Mouse (Mus musculus) neural tube, embryonic 14.5 days (tissue): Measurements from ENCODE around the gene Bcl9. TPM values are rescaled to one million over a fixed set of nuclear protein-coding genes. Genes with fewer than 3 reads are reported as not detected.

Experiments used
- ATAC-seq: fragments of 200-750 bp; cut with Nextera tagmentation; 2 replicates; pipeline ENCODE4 v1.8.0; 2017; ENCODE audit warnings: low read depth, mild to moderate bottlenecking, moderate TSS enrichment, moderate library complexity
- H3K27ac ChIP-seq: fragments of 300-500 bp; sonication (generic); 2 replicates; pipeline ENCODE4 v1.5.1; 2014; ENCODE audit warnings: low read depth, mild to moderate bottlenecking, control low read depth, low read length, moderate library complexity, mixed read lengths
- H3K27me3 ChIP-seq: fragments of 300-500 bp; sonication (generic); 2 replicates; pipeline ENCODE4 v1.6.1; 2014; ENCODE audit warnings: low read length; ENCODE audit not compliant: control insufficient read depth, insufficient read depth
- H3K36me3 ChIP-seq: fragments of 300-500 bp; sonication (generic); 2 replicates; pipeline ENCODE4 v1.6.1; 2014; ENCODE audit warnings: low read length, mixed read lengths; ENCODE audit not compliant: control insufficient read depth, insufficient read depth
- H3K4me1 ChIP-seq: fragments of 300-500 bp; sonication (generic); 2 replicates; pipeline ENCODE4 v1.6.1; 2014; ENCODE audit warnings: low read length; ENCODE audit not compliant: control insufficient read depth, insufficient read depth
- H3K4me2 ChIP-seq: fragments of 300-500 bp; sonication (generic); 2 replicates; pipeline ENCODE4 v1.6.1; 2014; ENCODE audit warnings: mild to moderate bottlenecking, low read depth, low read length, control low read depth
- H3K4me3 ChIP-seq: fragments of 300-500 bp; sonication (generic); 2 replicates; pipeline ENCODE4 v1.5.1; 2014; ENCODE audit warnings: low read depth, low read length, control low read depth, mixed read lengths
- H3K9ac ChIP-seq: fragments of 300-500 bp; sonication (generic); replicated peaks from 2 replicates; pipeline ENCODE4 v1.6.1; 2014; ENCODE audit warnings: low read depth, mild to moderate bottlenecking, control low read depth, low read length, mixed read lengths
- H3K9me3 ChIP-seq: fragments of 300-500 bp; sonication (generic); 2 replicates; pipeline ENCODE4 v1.6.1; 2016; ENCODE audit warnings: low read length; ENCODE audit not compliant: control insufficient read depth
- WGBS: fragments of 180-500 bp; shearing (Covaris S2); extraction: QIAGEN DNeasy Blood & Tissue Kit; methylation state at CpG from one replicate; pipeline ENCODE4 v1.1.7; 2014; 5-methylcytosine and 5-hydroxymethylcytosine counted together
- polyA plus RNA-seq: library from polyadenylated mRNA; unstranded; fragments of >200 nt; fragmentation: Nextera tagmentation; extraction: Ambion mirVana; gene quantifications from 2 replicates; pipeline ENCODE4 v1.2.1, GENCODE M21; 2014

The Bcl9 gene
- polyA plus RNA-seq: 57.0 and 60.7 TPM in 2 replicates

DNA sequence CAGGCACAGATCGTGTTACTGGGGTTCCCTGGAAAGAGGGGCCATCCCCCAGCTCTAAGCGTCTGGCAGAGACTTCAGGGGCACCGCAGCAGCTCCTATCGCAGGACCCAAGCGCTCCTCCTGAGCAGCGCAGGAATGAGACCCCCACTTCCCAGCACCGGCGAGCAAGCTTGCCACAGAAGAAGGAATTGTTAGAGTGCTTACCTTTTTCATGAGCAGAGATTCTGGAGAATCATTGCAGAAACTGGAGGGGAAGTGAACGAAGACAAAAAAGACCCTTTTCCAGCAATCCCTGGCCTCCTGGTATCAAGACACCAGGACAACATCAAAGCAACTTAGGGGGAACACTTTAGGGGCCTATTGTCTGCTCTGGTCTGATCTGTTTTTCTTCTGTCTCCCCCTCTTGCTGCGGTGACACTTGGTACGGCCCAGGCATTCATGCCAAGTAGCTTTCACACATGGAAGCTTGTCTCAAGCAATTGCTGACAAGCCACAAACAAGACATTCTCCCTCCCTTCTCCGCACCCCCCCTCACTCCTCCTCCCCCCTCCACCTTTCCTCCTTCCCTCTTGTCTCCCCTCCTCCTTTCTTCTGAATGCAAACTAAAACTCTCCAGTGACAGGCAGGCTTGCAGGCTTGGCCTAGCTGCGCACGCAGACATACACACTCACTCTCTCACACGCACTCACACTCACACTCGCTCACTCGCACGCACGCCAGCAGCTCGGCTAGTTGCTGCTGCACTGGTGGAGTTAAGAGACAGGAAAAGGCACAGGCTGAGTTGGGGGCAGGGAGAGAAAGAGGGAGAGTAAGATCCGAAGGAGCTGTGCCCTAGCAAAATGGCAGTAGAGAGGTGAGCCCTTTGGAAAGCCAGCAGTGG, at the start of gene Bcl9:
Gene Bcl9, minus strand, starts transcription at position 365 of the 880 bp plus-strand sequence.
- under 1% methylated on average over 21 of the region's 21 CpGs for WGBS
- H3K4me3 ChIP-seq: peak within 1 kb of the TSS; percentile 50
- H3K36me3 ChIP-seq: no peaks in the 10 kb centered on the region
- no peaks in the 10 kb centered on the region for H3K9me3 ChIP-seq
- H3K27ac ChIP-seq: peak within 1 kb of the TSS; percentile 96
- H3K4me2 ChIP-seq: peak within 1 kb of the TSS; percentile 82
- H3K9ac ChIP-seq: peak within 1 kb of the TSS; percentile 82
- ATAC-seq: peak; percentile 91
- no peaks in the 10 kb centered on the region for H3K27me3 ChIP-seq
- peaks cover 28% of the 10 kb centered on the region for H3K4me1 ChIP-seq

- no peak for ATAC-seq
- no peak overlapping the region for H3K4me2 ChIP-seq
- H3K27ac ChIP-seq: no peak overlapping the region
- H3K36me3 ChIP-seq: no peaks in the 10 kb centered on the region
- H3K27me3 ChIP-seq: no peaks in the 10 kb centered on the region
- H3K4me3 ChIP-seq: no peak overlapping the region
- peaks cover 4% of the 10 kb centered on the region; the same call in 1 of the 2 replicates for H3K4me1 ChIP-seq
- H3K9ac ChIP-seq: no peak overlapping the region
- 73% methylated on average over 5 of the region's 5 CpGs for WGBS
- no peaks in the 10 kb centered on the region for H3K9me3 ChIP-seq
Observed at GRCm38 (mm10) chr3:97339193-97339576, 41.5 kb upstream of the Bcl9 start.

GRCm38 (mm10) chr3:97338522-97339192, 40.9 kb upstream of the Bcl9 start:
- peaks cover 4% of the 10 kb centered on the region; the same call in 1 of the 2 replicates for H3K4me1 ChIP-seq
- no peak overlapping the region for H3K27ac ChIP-seq
- H3K9me3 ChIP-seq: no peaks in the 10 kb centered on the region
- peak; percentile 93 for ATAC-seq
- no peaks in the 10 kb centered on the region for H3K36me3 ChIP-seq
- H3K4me3 ChIP-seq: no peak overlapping the region
- H3K9ac ChIP-seq: no peak overlapping the region
- H3K4me2 ChIP-seq: no peak overlapping the region
- 21% methylated on average over 13 of the region's 13 CpGs for WGBS
- H3K27me3 ChIP-seq: no peaks in the 10 kb centered on the region

DNA sequence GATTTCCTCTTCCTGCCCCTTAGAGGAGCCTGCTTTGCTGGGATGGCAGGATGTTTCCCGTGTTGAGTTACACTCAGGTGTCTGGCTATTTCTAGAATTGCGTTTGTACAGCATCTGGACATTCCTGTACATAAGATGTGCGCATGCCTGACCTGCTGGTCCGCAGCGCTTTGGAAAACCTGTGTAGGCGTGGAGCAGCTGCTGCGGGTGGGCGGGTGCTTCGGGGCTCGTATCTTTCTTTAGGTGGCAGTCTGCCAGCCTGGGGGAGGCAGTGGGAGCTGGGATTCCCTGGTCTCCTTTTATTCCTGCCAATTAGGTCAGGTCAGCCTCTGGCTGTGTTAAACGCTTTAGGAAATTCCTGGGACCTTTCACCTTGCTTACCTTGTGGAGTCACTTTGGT, 39.6 kb upstream of the Bcl9 start:
- ATAC-seq: no peak
- 29% methylated on average over 11 of the region's 11 CpGs for WGBS

DNA sequence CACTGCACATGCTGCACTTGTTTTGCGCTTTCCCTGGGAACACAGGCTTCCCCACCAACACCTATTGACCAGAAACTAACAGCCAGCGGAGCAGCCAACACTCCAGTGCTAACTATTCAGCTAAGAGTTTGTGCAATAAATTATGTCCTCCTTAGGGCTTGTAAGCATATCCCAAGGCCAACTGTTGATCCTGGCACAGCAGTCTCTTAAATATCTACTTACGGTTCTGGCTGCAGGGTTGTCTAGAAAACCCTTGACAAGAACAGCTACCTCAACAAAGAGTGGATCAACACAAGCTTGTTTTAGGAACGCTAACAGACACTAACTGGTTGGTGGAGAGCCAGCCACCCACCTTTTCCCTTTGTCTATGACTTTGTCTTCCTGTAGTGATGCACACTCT, 38.6 kb upstream of the Bcl9 start:
- H3K4me1 ChIP-seq: peaks cover 4% of the 10 kb centered on the region; the same call in 1 of the 2 replicates
- 57% methylated on average over 4 of the region's 4 CpGs for WGBS
- no peak overlapping the region for H3K4me3 ChIP-seq
- no peaks in the 10 kb centered on the region for H3K36me3 ChIP-seq
- no peak overlapping the region for H3K4me2 ChIP-seq
- no peak overlapping the region for H3K9ac ChIP-seq
- ATAC-seq: no peak
- H3K9me3 ChIP-seq: no peaks in the 10 kb centered on the region
- H3K27ac ChIP-seq: no peak overlapping the region
- H3K27me3 ChIP-seq: no peaks in the 10 kb centered on the region

More for the DNA sequence above, 39.6 kb upstream of the Bcl9 start:
- Histone ChIP-seq H3K27ac (no peak overlapping the region), H3K9ac (no peak overlapping the region), H3K4me1 (peaks cover 4% of the 10 kb centered on the region; the same call in 1 of the 2 replicates), H3K9me3 (no peaks in the 10 kb centered on the region), H3K4me2 (no peak overlapping the region), H3K36me3 (no peaks in the 10 kb centered on the region), H3K27me3 (no peaks in the 10 kb centered on the region), H3K4me3 (no peak overlapping the region)

- Histone ChIP-seq H3K27me3 (no peaks in the 10 kb centered on the region), H3K4me3 (no peak overlapping the region), H3K36me3 (no peaks in the 10 kb centered on the region), H3K4me1 (peaks cover 4% of the 10 kb centered on the region; the same call in 1 of the 2 replicates), H3K27ac (no peak overlapping the region), H3K4me2 (0 out of 2 replicates have a peak overlapping the region, but pooled peaks have one; percentile 9), H3K9ac (no peak overlapping the region), H3K9me3 (no peaks in the 10 kb centered on the region)
- 12% methylated on average over 9 of the region's 9 CpGs for WGBS
- peak; percentile 74 for ATAC-seq
Observed at GRCm38 (mm10) chr3:97334618-97335017, 36.9 kb upstream of the Bcl9 start.

DNA sequence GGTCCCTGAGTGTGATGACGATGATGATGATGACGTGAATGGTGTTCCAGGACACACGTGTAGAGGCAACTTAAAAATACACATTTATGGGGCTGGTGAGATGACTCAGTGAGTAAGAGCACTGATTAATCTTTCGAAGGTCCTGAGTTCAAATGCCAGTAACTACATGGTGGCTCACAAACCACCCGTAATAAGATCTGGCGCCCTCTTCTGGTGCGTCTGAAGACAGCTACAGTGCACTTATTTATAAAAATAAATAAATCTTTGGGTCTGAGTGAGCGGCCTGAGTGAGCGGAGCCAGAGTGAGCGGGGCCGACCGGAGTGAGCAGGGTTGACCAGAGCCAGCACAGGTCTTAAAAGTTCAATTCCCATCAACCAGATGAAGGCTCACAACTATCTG, 34.5 kb upstream of the Bcl9 start:
- Histone ChIP-seq H3K27me3 (no peaks in the 10 kb centered on the region), H3K9me3 (no peaks in the 10 kb centered on the region), H3K4me2 (no peak overlapping the region), H3K4me1 (peaks cover 4% of the 10 kb centered on the region; the same call in 1 of the 2 replicates), H3K9ac (no peak overlapping the region), H3K4me3 (no peak overlapping the region), H3K36me3 (no peaks in the 10 kb centered on the region), H3K27ac (no peak overlapping the region)
- WGBS: 87% methylated on average over 12 of the region's 12 CpGs
- ATAC-seq: no peak

GRCm38 (mm10) chr3:97327809-97328208, 30.1 kb upstream of the Bcl9 start:
- H3K36me3 ChIP-seq: no peaks in the 10 kb centered on the region
- H3K9ac ChIP-seq: no peak overlapping the region
- H3K27ac ChIP-seq: no peak overlapping the region
- H3K4me2 ChIP-seq: no peak overlapping the region
- no peaks in the 10 kb centered on the region for H3K9me3 ChIP-seq
- H3K4me1 ChIP-seq: peaks cover 5% of the 10 kb centered on the region; the same call in 1 of the 2 replicates
- H3K4me3 ChIP-seq: no peak overlapping the region
- WGBS: 92% methylated on average over 2 of the region's 2 CpGs
- no peak for ATAC-seq
- no peaks in the 10 kb centered on the region for H3K27me3 ChIP-seq

- H3K9me3 ChIP-seq: no peaks in the 10 kb centered on the region
- WGBS: 97% methylated on average over 1 of the region's 1 CpGs
- no peak overlapping the region for H3K4me2 ChIP-seq
- H3K9ac ChIP-seq: no peak overlapping the region
- no peak overlapping the region for H3K4me3 ChIP-seq
- ATAC-seq: no peak
- peaks cover 5% of the 10 kb centered on the region; the same call in 1 of the 2 replicates for H3K4me1 ChIP-seq
- H3K36me3 ChIP-seq: no peaks in the 10 kb centered on the region
- no peak overlapping the region for H3K27ac ChIP-seq
- no peaks in the 10 kb centered on the region for H3K27me3 ChIP-seq
Observed at GRCm38 (mm10) chr3:97327356-97327755, 29.6 kb upstream of the Bcl9 start.
